Mouse (Mus musculus) embryonic fibroblast, embryonic 13.5 days (primary cell): Measurements from ENCODE around the gene Psmd13. TPM values are rescaled to one million over a fixed set of nuclear protein-coding genes. Genes with fewer than 3 reads are reported as not detected.
A peak's percentile ranks its signal among the peaks of the same experiment; 100 is the strongest.

ENCODE experiments used
- H3K27ac ChIP-seq: 2 replicates; pipeline ENCODE4 v1.5.1; 2012; ENCODE audit warnings: low read length, control low read depth, inconsistent platforms; ENCODE audit not compliant: insufficient read depth
- H3K4me1 ChIP-seq: 2 replicates; pipeline ENCODE4 v1.6.1; 2011; ENCODE audit warnings: low read length; ENCODE audit not compliant: control insufficient read depth, insufficient read depth
- H3K4me3 ChIP-seq: 2 replicates; pipeline ENCODE4 v1.5.1; 2011; ENCODE audit warnings: mild to moderate bottlenecking, control low read depth, low read length; ENCODE audit not compliant: insufficient read depth
- CTCF ChIP-seq: IDR thresholded peaks from 2 replicates; pipeline ENCODE4 v1.5.1; 2011; ENCODE audit warnings: mild to moderate bottlenecking, control low read depth, low read length, moderate library complexity, borderline replicate concordance; ENCODE audit not compliant: insufficient read depth
- POLR2A ChIP-seq: IDR thresholded peaks from 2 replicates; pipeline ENCODE4 v1.6.1; 2011; ENCODE audit warnings: low read depth, mild to moderate bottlenecking, control low read depth, low read length, moderate library complexity
- polyA plus RNA-seq: library from polyadenylated mRNA; stranded (reverse); fragments of >200 nt; gene quantifications from 2 replicates; pipeline ENCODE4 v1.2.4, GENCODE M21; 2011; ENCODE audit warnings: low read depth; ENCODE audit not compliant: missing spikeins, insufficient read length

Psmd13 gene
- 206 and 213 TPM in 2 replicates for polyA plus RNA-seq

DNA sequence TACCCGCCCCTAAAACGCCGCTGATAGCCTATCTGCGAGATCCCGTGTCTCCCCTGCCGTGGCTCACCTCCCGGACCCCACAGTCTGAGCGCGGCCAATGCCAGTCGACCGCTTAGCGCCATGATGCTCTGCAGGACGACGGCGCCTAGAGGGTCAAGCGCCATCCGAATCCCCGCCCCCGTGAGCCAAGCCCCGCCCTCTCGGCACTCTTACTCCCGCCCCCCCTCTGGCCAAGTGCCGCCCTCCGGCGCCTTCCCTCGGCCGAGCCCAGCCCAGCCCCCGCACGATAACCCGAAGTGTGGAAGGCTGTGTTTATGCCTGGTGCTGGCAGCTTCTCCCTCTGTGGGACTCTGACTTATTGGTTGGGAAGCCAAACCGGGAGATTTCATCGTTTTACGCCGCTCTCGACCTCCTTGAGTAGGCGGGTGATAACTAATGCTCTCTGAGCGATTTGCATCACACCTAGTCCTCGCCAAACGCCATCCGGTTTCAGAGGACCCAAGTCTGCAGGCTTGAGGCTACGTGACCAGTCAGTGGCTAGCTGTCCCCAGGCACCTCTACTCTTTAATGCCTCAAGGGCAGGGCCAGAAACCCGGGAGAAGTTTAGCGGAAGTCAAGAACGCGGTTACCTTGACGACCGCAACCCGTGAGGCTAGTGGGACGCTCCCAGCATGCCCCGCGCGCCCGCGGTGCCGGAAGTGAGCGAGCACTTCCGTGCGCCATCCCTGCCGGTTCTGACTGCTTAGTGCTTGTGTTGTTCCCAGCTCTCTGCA, at the start of gene Psmd13, which contains the start of gene Sirt3:
TSS of gene Psmd13 (plus strand) at position 273 of the 773 bp plus-strand sequence.
TSS of gene Sirt3 (minus strand) at position 614 of the 773 bp plus-strand sequence.
- peaks cover 5% of the 10 kb centered on the region for H3K4me1 ChIP-seq
- H3K4me3 ChIP-seq: peak within 1 kb of the TSS; percentile 97
- peak within 1 kb of the TSS; percentile 56 for H3K27ac ChIP-seq
- TF ChIP-seq POLR2A: peak; percentile 88
- no peak for TF ChIP-seq CTCF

DNA sequence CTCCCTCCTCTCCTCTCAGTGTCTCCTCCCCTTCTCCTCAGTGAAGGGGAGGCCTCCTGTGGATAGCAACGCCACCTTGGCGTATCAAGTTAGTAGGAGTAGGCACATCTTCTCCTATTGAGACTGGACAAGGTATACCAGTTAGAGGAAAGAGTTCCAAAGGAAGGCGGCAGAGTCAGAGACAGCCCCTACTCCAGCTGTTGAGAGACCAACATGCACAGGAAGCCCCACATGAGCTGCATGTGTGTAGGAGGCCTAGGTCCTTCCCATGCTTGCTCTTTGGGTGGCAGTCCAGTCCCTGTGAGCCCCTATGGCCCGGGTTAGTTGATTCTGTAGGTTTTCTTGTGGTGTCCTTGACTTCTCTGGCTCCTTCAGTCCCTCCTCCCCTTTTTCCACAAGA, 48.4 kb upstream of the Psmd13 start:
- TF ChIP-seq POLR2A: no peak
- TF ChIP-seq CTCF: no peak
- Histone ChIP-seq H3K4me1 (no peaks in the 10 kb centered on the region), H3K4me3 (no peak overlapping the region), H3K27ac (no peak overlapping the region)

DNA sequence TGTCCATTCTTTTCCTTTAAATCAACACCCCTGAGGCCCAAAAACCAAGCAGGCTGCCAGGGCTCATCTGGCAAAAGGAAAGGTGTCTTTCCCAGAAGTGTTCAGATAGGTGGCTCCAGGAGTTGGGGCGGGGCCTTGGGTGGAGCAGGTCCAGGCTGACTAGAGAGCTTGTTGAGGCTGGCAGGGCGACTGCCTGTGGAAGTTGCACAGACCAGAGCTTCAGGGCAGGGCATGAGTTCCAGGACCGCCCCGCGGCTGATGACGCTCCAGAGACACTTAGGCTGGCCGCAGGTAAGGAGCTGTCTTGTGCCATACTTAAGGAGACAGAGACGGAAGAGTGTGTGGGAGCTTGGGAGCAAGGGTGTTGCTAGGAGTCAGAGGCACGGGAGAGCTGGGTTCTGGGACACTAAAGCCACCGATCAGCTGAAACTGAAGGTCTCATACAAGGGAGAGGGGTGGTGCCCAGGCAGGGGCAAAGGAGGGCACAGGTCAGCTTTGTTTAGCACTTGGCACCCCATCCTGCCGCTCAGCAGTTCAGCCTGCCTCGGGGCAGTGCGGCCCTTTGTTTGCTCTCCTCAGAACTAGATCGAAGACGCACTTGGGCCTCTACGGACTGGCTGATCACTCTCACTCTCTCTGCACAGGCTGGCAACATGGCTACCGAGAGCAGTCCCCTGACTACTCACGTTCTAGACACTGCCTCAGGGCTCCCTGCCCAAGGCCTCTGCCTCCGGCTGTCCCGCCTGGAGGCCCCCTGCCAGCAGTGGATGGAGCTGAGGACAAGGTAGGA, 46.6 kb upstream of the Psmd13 start, which contains the start of gene Urah:
TSS of gene Urah (plus strand) at position 51 of the 790 bp plus-strand sequence.
- Histone ChIP-seq H3K27ac (no peak within 1 kb of the TSS), H3K4me1 (no peaks in the 10 kb centered on the region), H3K4me3 (no peak within 1 kb of the TSS)
- no peak for TF ChIP-seq CTCF
- TF ChIP-seq POLR2A: no peak

DNA sequence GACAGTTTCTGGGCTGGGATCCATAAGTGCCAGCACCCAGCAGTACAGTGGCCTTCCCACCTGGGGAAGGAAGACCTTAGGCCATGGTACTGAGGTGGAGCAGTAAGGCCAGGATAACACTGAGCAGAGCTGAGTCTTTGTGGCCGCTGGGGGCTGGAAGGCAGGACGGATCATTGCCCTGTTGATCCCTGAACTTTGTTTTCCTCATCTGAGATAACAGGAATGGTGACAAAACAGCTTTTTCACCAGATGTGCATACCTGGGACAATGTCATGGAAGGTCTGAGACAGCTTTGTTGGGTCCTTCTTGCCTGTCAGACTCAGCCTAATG, 46.0 kb upstream of the Psmd13 start:
- no peaks in the 10 kb centered on the region for H3K4me1 ChIP-seq
- TF ChIP-seq CTCF (no peak), POLR2A (no peak)
- no peak overlapping the region for H3K27ac ChIP-seq
- no peak overlapping the region for H3K4me3 ChIP-seq

DNA sequence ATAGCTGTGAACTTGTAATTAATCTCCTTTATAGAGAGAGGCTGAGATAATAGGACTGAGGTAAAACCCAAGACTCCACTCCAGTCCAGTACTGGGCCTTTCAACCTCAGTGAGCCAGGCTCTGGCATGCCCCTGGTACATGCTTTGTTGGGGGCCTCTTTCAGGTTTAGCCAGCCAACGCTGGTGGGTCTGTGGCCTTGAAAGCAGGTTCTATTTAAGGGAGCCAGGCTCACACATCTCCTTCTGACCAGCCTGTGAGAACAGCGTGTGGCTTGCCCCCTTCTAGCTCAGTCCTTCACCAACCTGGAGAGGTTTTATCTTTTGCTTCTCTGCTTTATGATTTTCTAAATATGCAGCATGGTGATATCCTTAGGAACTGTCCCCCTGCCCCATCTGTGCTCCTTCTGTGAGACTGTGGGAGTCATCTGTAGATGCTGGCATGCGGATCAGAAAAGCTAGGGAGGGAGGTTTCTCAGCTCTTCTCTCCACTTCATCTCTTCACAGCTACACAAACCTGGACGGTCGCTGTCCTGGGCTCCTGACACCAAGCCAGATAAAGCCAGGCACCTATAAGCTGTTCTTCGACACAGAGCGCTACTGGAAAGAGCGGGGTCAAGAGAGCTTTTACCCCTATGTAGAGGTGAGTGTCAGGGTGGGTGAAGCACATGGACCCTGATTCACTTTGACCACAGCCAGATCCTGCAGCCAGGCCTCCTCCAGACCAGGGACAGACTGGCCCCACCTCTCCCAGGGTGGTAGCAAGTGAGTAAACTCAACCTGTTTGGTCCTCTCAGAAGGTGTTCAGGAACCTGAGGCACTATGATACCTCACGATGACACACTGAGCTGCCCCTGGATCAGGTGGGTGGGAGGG, 45.3 kb upstream of the Psmd13 start:
- Histone ChIP-seq H3K4me3 (no peak overlapping the region), H3K27ac (no peak overlapping the region), H3K4me1 (no peaks in the 10 kb centered on the region)
- TF ChIP-seq CTCF (no peak), POLR2A (no peak)

DNA sequence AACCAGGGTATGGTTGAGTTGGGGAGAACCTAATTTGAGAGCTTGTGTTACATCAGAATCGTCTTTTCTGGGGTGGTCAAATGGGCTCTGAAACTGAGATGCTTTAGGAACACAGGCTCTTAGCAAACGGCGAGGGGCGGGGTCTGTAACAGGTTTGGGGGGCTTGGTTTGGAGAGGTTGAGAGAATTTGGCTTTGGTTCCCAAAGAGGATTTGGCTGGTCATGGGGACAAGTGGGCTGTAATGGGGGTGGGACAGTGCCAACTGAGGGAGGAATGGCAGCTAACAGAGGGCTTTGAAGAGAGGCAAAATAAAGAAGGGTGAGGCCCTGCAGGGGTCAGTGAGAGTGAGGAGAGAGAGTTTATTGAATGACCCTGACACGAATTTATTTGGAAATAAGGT, 42.2 kb upstream of the Psmd13 start:
- H3K27ac ChIP-seq: no peak overlapping the region
- H3K4me3 ChIP-seq: no peak overlapping the region
- TF ChIP-seq POLR2A (no peak), CTCF (no peak)
- no peaks in the 10 kb centered on the region for H3K4me1 ChIP-seq

DNA sequence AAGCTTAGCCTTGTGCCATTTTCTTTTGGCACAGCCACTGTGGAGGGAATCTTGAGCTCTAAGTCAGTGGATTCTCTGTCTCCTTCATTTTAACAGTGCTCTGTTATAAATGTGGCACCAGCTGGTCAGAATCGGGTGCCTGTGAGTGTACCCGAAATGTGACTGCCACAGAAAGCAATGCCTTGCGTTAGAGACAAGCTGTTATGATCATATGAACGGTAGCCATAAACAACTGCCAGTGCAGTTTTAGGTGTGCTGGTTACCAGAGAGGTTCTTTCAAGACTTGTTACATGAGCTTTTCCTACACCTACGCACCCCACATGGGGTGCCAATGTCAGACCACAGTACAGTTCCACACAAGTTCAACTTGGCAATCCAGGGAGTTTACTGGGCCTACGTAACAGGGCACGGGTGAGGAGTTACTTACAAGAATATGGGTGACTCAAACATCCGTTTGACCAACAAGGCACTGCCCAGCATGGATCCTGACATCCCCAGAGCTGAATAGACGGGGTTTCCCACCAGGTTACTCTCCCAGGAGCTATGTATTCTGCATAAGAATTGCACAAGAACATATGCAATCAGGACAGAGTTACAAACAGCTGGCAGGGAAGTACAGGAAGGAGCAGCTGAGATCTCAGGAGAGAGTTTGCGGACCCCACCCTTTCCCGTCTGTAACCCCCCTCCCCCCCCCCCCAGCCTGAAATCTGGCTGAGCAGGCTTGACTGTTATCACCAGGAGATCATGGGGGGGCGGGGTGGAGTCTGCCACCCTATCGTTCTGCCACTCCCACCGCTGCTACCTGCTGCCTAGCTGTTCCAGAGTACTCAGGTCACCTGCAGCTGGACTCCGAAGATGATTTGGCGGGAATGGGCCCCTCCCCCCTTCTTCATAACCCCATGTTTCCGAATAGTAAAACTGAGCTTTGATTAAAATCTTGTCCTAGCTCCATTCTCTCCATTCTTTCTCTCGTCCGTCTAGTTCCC, 40.7 kb upstream of the Psmd13 start:
- H3K27ac ChIP-seq: no peak overlapping the region
- TF ChIP-seq POLR2A: no peak
- TF ChIP-seq CTCF: no peak
- H3K4me1 ChIP-seq: no peaks in the 10 kb centered on the region
- H3K4me3 ChIP-seq: no peak overlapping the region

DNA sequence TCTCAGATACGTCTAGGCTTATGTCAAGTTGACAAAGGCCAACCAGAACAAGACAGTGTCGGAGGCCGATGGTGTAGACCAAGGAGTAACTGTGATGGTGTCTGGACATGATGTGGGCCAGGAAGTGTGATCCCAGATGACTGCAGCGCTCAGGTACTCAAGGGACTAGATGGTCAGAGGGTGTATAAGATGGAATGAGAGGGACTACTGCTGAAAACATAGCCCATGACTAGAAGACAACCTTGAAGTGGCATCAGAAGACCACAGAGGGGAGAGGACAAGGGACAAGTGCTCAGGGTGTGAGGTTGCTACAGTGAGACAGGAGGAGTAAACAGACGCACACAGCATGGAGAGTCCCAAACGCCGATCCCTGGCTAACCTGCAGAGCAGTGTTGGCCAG, 38.0 kb upstream of the Psmd13 start:
- no peak for TF ChIP-seq CTCF
- TF ChIP-seq POLR2A: no peak
- Histone ChIP-seq H3K4me1 (no peaks in the 10 kb centered on the region), H3K27ac (no peak overlapping the region), H3K4me3 (no peak overlapping the region)
